15 mouse cellular contexts compared by ENCODE assay signal in genomic region chr7:139257752-139258542, GRCm38 (mm10). TPM values are rescaled to one million over a fixed set of nuclear protein-coding genes. Genes with fewer than 3 reads are reported as not detected.
DNase-seq lines count a peak whose midpoint lies in the region; ATAC-seq and TF ChIP-seq lines count a peak whose summit lies in the region.
"Had no signal": no experiment of that assay in that cellular context is flagged by ENCODE, and none has a peak within 500 bp of the region (broad histone marks: within the 10 kb centered on the region; RNA-seq: fewer than 3 reads in every experiment).

No protein-coding gene starts in this region.

- TF ChIP-seq CTCF in lung, embryonic 14.5 days (IDR thresholded peaks at IDR 0.05; ENCODE audit: low read depth), result no peak

- peaks cover 26% of the 10 kb centered on the region for H3K36me3 ChIP-seq in lung, embryonic 14.5 days (ENCODE audit: insufficient read depth)

- no peak overlapping the region for H3K9ac ChIP-seq in lung, embryonic 14.5 days
- H3K9ac ChIP-seq: neural tube, embryonic 13.5 days had no signal

- peaks cover 22% of the 10 kb centered on the region for H3K4me1 ChIP-seq in brown adipose tissue, adult 24 weeks (ENCODE audit: control insufficient read depth, insufficient read depth, insufficient read length, low read length)
- H3K4me1 ChIP-seq in lung, embryonic 14.5 days (ENCODE audit: insufficient read depth), result peaks cover 13% of the 10 kb centered on the region
- H3K4me1 ChIP-seq: midbrain, embryonic 10.5 days had no signal

- no peak overlapping the region for H3K4me3 ChIP-seq in brown adipose tissue, adult 24 weeks (ENCODE audit: insufficient read depth, low read depth, low read length)
- no peak overlapping the region for H3K4me3 ChIP-seq in lung, embryonic 14.5 days (ENCODE audit: low read depth, low read length)
- H3K4me3 ChIP-seq: erythroblast, embryonic 14.5 days; gastrocnemius, adult 2 months; midbrain, embryonic 10.5 days; neural tube, embryonic 13.5 days had no signal

- H3K27me3 ChIP-seq in lung, embryonic 14.5 days (ENCODE audit: insufficient read depth, low read length), result no peaks in the 10 kb centered on the region
- H3K27me3 ChIP-seq: neural tube, embryonic 13.5 days had no signal

- 57% methylated on average over 10 of the region's 10 CpGs for WGBS in lung, embryonic 14.5 days

- peak; percentile 92 for ATAC-seq in lung, embryonic 14.5 days (ENCODE audit: insufficient read depth)
- ATAC-seq in megakaryocyte progenitor cell, adult 5-6 weeks (replicated peaks; ENCODE audit: poor library complexity), result no peak
- ATAC-seq: hindbrain, postnatal 0 days had no signal

- intact Hi-C loops in heart, postnatal 36 days (cut with DNase I), result no loop called here

- H3K4me2 ChIP-seq in lung, embryonic 14.5 days, result no peak overlapping the region
- H3K4me2 ChIP-seq: neural tube, embryonic 13.5 days had no signal

- DNase-seq in heart, adult 11 months, result peak; percentile 89
- no peak for DNase-seq in heart, postnatal 36 days
- DNase-seq in kidney, adult 8-10 months, result peak; percentile 71 to 81
- peak; percentile 83 for DNase-seq in lung, embryonic 14.5 days
- no peak for DNase-seq in spleen, postnatal 10 days (ENCODE audit: low spot score in 2 of 2)
- DNase-seq in cerebellum, adult 9-11 months, result no peak
- DNase-seq: adrenal gland, adult 2 months; cerebellum, adult 8-10 months; gastrocnemius, adult 2 months had no signal

- H3K27ac ChIP-seq in brown adipose tissue, adult 24 weeks (replicated peaks; ENCODE audit: low read depth, low read length), result peak overlapping the region; percentile 44
- peak overlapping the region; percentile 91 for H3K27ac ChIP-seq in lung, embryonic 14.5 days (ENCODE audit: low read depth)
- H3K27ac ChIP-seq: gastrocnemius, adult 2 months; hindbrain, postnatal 0 days; midbrain, embryonic 10.5 days; neural tube, embryonic 13.5 days had no signal

- H3K9me3 ChIP-seq in lung, embryonic 14.5 days (ENCODE audit: low read depth, low read length), result no peaks in the 10 kb centered on the region

RNA-seq across cellular contexts. Expression of gene Pwwp2b, which starts 9.7 kb away (rescaled TPM):
- 1 to 10 TPM; 9.5 to 9.7 TPM for total RNA-seq in heart, postnatal 36 days (2021)
- polyA plus RNA-seq in brown adipose tissue, adult 24 weeks (2012; ENCODE audit: insufficient read depth, insufficient read length, missing spikeins), result 4.5 and 9.4 TPM in 2 replicates
- polyA plus RNA-seq in lung, embryonic 14.5 days (2014; fragmentation: Nextera tagmentation; extraction: Ambion mirVana), result 13.1 and 13.5 TPM in 2 replicates
- 3.7 and 4.6 TPM in 2 replicates for total RNA-seq in megakaryocyte progenitor cell, adult 5-6 weeks (2015)
- total RNA-seq in megakaryocyte progenitor cell, adult 5-6 weeks (2017), result 2.5 and 4.7 TPM in 2 replicates
- polyA plus RNA-seq: erythroblast, embryonic 14.5 days had no signal

RNA-seq across cellular contexts. Expression of gene Stk32c, which starts 44.8 kb away (rescaled TPM):
- total RNA-seq in heart, postnatal 36 days (2021), result under 1 TPM; 0.60 to 0.86 TPM
- not detected in 2 replicates for polyA plus RNA-seq in brown adipose tissue, adult 24 weeks (2012; ENCODE audit: insufficient read depth, insufficient read length, missing spikeins)
- polyA plus RNA-seq in lung, embryonic 14.5 days (2014; fragmentation: Nextera tagmentation; extraction: Ambion mirVana), result 0.14 and 0.16 TPM in 2 replicates
- total RNA-seq in megakaryocyte progenitor cell, adult 5-6 weeks (2015), result not detected in 2 replicates
- total RNA-seq in megakaryocyte progenitor cell, adult 5-6 weeks (2017), result not detected in 2 replicates
- polyA plus RNA-seq: erythroblast, embryonic 14.5 days had no signal

RNA-seq across cellular contexts. Expression of gene Lrrc27, which starts 45.2 kb away (rescaled TPM):
- 10 to 100 TPM; 17.0 to 22.3 TPM for total RNA-seq in heart, postnatal 36 days (2021)
- 8.5 and 27.2 TPM in 2 replicates for polyA plus RNA-seq in brown adipose tissue, adult 24 weeks (2012; ENCODE audit: insufficient read depth, insufficient read length, missing spikeins)
- 3.4 and 5.3 TPM in 2 replicates for polyA plus RNA-seq in lung, embryonic 14.5 days (2014; fragmentation: Nextera tagmentation; extraction: Ambion mirVana)
- total RNA-seq in megakaryocyte progenitor cell, adult 5-6 weeks (2015), result 1.2 and 2.0 TPM in 2 replicates
- 1.4 and 2.1 TPM in 2 replicates for total RNA-seq in megakaryocyte progenitor cell, adult 5-6 weeks (2017)
- polyA plus RNA-seq: erythroblast, embryonic 14.5 days had no signal

Comparison
In these comparisons a context has a peak if more than half of its experiments do, and no peak if none do; other contexts are left out.
1. DNase-seq: peak in heart, adult 11 months (single experiment), kidney, adult 8-10 months (2 of 2) and lung, embryonic 14.5 days (single experiment); none in heart, postnatal 36 days (0 of 2), spleen, postnatal 10 days (0 of 2) and cerebellum, adult 9-11 months (single experiment).
2. RNA of gene Lrrc27, which starts 45.2 kb away (total RNA-seq): 17.0 to 22.3 TPM in heart, postnatal 36 days; 1.2 to 2.1 TPM in megakaryocyte progenitor cell, adult 5-6 weeks; every median in the first group is over 4 times any median in the second.